Mouse (Mus musculus): ENCODE measurements around the gene Eef2k. TPM values are rescaled to one million over a fixed set of nuclear protein-coding genes. Genes with fewer than 3 reads are reported as not detected.
A peak's percentile ranks its signal among the peaks of the same experiment; 100 is the strongest.
"Not testable (repeated sequence)": the region's sequence is repeated elsewhere in the genome, so short reads cannot be mapped to it uniquely, and the experiment has no call there.

Eef2k gene
- polyA plus RNA-seq, 1 experiment from 2014 or later, result 32.2 TPM

GRCm38 (mm10) chr7:120880770-120881169 is 38.1 kb downstream of the Eef2k start:
- Histone ChIP-seq H3K36me3 (ENCODE audit: inconsistent target) (0 out of 2 replicates have a peak, but pooled peaks cover 5% of the 10 kb centered on the region), H3K4me3 (ENCODE audit: inconsistent target) (no peak overlapping the region), H3K27ac (no peak overlapping the region), H3K79me2 (ENCODE audit: inconsistent target) (no peaks in the 10 kb centered on the region)
- WGBS (ENCODE audit: missing documents), result 97% methylated on average over 4 of the region's 4 CpGs

DNA sequence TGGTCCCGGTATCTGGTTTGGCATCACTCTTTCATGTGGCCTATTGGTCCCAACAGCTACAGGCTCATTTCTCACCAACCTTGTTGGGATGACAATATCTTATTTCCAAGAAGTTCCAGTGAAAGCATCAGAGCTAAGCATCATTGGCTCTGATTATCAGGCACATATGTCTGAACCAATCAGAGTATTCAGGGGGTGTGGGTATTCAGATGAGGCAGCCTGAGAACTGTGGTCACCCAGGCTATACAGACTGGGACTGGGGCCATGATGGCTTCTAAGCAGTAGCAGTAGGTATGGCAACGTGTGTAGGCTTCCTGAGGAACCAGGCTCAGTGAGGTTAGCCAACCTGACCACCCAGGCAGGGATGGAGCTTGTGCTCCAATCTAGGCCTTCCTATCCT is 38.8 kb downstream of the Eef2k start:
- Histone ChIP-seq H3K27ac (no peak overlapping the region), H3K79me2 (ENCODE audit: inconsistent target) (no peaks in the 10 kb centered on the region), H3K4me3 (ENCODE audit: inconsistent target) (no peak overlapping the region), H3K36me3 (ENCODE audit: inconsistent target) (0 out of 2 replicates have a peak, but pooled peaks cover 10% of the 10 kb centered on the region)
- WGBS (ENCODE audit: missing documents), result 79% methylated on average over 2 of the region's 2 CpGs

DNA sequence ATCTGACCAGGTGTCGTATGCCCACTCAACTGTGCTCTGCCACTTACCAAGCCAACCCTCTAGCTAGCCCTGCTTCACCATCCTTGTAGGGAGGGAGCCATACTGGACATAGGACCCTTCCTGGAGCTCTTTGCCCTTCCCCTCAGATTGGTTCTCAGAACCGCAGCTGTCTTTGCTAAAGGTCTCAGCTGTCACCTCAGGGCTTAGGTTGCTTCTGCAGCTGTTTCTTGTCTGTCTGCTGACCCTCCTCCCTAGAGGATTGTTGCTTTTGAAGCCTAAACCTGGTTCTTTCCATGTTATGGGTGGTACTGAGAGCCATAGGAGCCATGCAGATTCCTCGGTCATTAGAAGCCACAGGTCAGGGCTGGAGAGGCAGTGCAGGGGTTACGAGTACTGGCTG is 40.0 kb downstream of the Eef2k start:
- H3K36me3 ChIP-seq (ENCODE audit: inconsistent target), result 0 out of 2 replicates have a peak, but pooled peaks cover 10% of the 10 kb centered on the region
- WGBS (ENCODE audit: missing documents), result 88% methylated on average over 4 of the region's 4 CpGs
- H3K79me2 ChIP-seq (ENCODE audit: inconsistent target), result no peaks in the 10 kb centered on the region
- no peak overlapping the region for H3K27ac ChIP-seq
- H3K4me3 ChIP-seq (ENCODE audit: inconsistent target), result no peak overlapping the region

GRCm38 (mm10) chr7:120883523-120884290 is 41.1 kb downstream of the Eef2k start:
- no peaks in the 10 kb centered on the region for H3K79me2 ChIP-seq (ENCODE audit: inconsistent target)
- H3K27ac ChIP-seq, result peak overlapping the region; percentile 31
- WGBS (ENCODE audit: missing documents), result 41% methylated on average over 4 of the region's 4 CpGs
- H3K4me3 ChIP-seq (ENCODE audit: inconsistent target), result no peak overlapping the region
- H3K36me3 ChIP-seq (ENCODE audit: inconsistent target), result 0 out of 2 replicates have a peak, but pooled peaks cover 10% of the 10 kb centered on the region

DNA sequence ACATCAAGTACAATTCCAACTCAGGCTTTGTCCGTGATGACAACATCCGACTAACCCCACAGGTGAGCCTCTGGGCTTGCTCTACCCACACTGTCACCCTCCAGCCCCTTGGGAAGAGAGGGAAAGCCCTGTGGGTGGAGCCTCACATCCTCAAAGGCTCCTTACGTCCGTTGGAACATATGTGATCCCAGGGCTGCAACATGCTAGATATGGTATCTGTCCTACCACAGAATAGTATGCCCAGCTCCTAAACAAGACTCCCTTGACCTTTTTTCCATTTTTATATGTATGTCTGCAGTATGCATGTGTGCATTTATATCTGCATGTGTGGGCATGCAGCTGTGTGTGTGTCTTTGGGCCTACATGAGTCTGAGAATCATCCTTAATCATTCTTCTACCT is 42.1 kb downstream of the Eef2k start:
- 94% methylated on average over 4 of the region's 4 CpGs for WGBS (ENCODE audit: missing documents)
- no peak overlapping the region for H3K27ac ChIP-seq
- H3K79me2 ChIP-seq (ENCODE audit: inconsistent target), result no peaks in the 10 kb centered on the region
- no peak overlapping the region for H3K4me3 ChIP-seq (ENCODE audit: inconsistent target)
- H3K36me3 ChIP-seq (ENCODE audit: inconsistent target), result peaks cover 18% of the 10 kb centered on the region; the same call in 1 of the 2 replicates

DNA sequence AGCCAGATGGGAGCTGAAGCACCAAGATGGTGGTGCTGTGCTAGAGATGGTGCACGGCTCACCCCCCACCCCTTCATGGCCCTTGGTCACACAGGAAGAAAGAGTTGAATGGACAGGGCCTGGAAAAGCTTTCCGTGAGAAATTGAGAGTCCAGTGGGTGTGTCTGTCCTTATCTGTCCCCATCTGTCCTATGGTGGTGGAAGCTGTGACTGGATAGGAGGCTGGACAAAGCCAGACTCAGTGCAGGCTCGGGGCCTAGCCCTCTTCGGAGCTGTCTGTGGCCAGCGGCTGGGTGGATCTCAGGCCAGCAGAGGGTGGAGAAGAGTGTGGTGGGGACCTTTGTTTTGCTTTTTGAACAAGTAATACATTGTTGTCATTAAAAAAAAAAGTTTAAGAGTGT is 50.5 kb downstream of the Eef2k start:
- H3K36me3 ChIP-seq (ENCODE audit: inconsistent target), result peaks cover 10% of the 10 kb centered on the region; the same call in 1 of the 2 replicates
- H3K79me2 ChIP-seq (ENCODE audit: inconsistent target), result no peaks in the 10 kb centered on the region
- H3K27ac ChIP-seq, result no peak overlapping the region
- 98% methylated on average over 5 of the region's 5 CpGs for WGBS (ENCODE audit: missing documents)
- no peak overlapping the region for H3K4me3 ChIP-seq (ENCODE audit: inconsistent target)

GRCm38 (mm10) chr7:120897054-120897453 is 54.4 kb downstream of the Eef2k start:
- Histone ChIP-seq H3K4me3 (ENCODE audit: inconsistent target) (no peak overlapping the region), H3K36me3 (ENCODE audit: inconsistent target) (no peaks in the 10 kb centered on the region; the same call in 1 of the 2 replicates), H3K27ac (no peak overlapping the region), H3K79me2 (ENCODE audit: inconsistent target) (no peaks in the 10 kb centered on the region)
- WGBS (ENCODE audit: missing documents), result 91% methylated on average over 7 of the region's 7 CpGs

- Histone ChIP-seq H3K36me3 (ENCODE audit: inconsistent target) (no peaks in the 10 kb centered on the region; the same call in 1 of the 2 replicates), H3K4me3 (ENCODE audit: inconsistent target) (no peak overlapping the region), H3K27ac (no peak overlapping the region), H3K79me2 (ENCODE audit: inconsistent target) (no peaks in the 10 kb centered on the region)
- WGBS (ENCODE audit: missing documents), result 99% methylated on average over 9 of the region's 9 CpGs
Observed at GRCm38 (mm10) chr7:120897711-120898335, 55.2 kb downstream of the Eef2k start.

GRCm38 (mm10) chr7:120900191-120900590 is 57.6 kb downstream of the Eef2k start:
- no peaks in the 10 kb centered on the region for H3K79me2 ChIP-seq (ENCODE audit: inconsistent target)
- 0 out of 2 replicates have a peak, but pooled peaks cover 4% of the 10 kb centered on the region for H3K36me3 ChIP-seq (ENCODE audit: inconsistent target)
- WGBS (ENCODE audit: missing documents), result 89% methylated on average over 4 of the region's 4 CpGs
- no peak overlapping the region for H3K27ac ChIP-seq
- no peak overlapping the region for H3K4me3 ChIP-seq (ENCODE audit: inconsistent target)

DNA sequence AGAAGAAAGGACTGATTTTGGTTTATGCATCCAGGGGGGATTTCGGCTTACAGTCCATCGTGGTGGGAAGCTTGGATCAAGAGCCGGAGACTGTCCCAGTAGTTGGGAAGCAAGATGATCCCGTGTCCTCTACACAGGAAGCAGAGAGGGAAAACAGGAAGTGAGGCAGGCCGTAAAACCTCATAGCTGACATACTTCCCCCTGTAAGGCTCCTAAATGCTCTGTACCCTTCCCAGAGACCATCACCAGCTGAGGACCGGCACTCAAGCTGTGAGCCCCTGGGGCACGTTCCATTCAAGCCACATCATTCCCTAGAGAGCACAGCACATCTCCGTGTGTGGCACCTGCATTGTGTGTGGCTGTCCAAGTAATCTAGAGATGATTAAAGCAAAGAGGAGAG is 59.1 kb downstream of the Eef2k start:
- Histone ChIP-seq H3K4me3 (ENCODE audit: inconsistent target) (no peak overlapping the region), H3K79me2 (ENCODE audit: inconsistent target) (no peaks in the 10 kb centered on the region), H3K27ac (no peak overlapping the region), H3K36me3 (ENCODE audit: inconsistent target) (0 out of 2 replicates have a peak, but pooled peaks cover 4% of the 10 kb centered on the region)
- 51% methylated on average over 8 of the region's 8 CpGs for WGBS (ENCODE audit: missing documents)

DNA sequence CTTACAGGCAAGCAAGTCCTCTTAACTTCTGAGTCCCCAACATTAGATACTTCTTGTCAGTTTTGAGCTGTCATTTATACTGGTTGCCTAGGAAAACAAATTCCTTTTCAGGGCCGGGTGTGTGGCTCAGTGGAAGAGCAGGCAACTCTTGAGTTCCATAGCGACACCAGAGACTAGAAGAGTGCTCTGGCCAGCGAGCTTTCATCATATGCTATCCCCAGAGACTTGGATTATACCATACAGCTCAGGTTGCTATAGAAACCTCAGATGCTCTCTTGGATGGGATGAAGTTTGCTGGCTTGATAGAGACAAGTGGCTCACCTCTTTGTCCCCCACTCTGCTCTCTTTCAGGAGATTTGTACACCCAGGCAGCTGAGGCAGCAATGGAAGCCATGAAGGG is 60.3 kb downstream of the Eef2k start:
- 0 out of 2 replicates have a peak, but pooled peaks cover 4% of the 10 kb centered on the region for H3K36me3 ChIP-seq (ENCODE audit: inconsistent target)

GRCm38 (mm10) chr7:120910172-120910571 is 67.5 kb downstream of the Eef2k start:
- not testable (repeated sequence) for H3K4me3 ChIP-seq (ENCODE audit: inconsistent target); H3K27ac ChIP-seq; H3K79me2 ChIP-seq (ENCODE audit: inconsistent target); H3K36me3 ChIP-seq (ENCODE audit: inconsistent target)
- WGBS (ENCODE audit: missing documents), result 79% methylated on average over 2 of the region's 3 CpGs

More for the DNA sequence above, 60.3 kb downstream of the Eef2k start:
- Histone ChIP-seq H3K27ac (no peak overlapping the region), H3K79me2 (ENCODE audit: inconsistent target) (no peaks in the 10 kb centered on the region), H3K4me3 (ENCODE audit: inconsistent target) (no peak overlapping the region)
- WGBS (ENCODE audit: missing documents), result 92% methylated on average over 2 of the region's 3 CpGs

- H3K4me3 ChIP-seq (ENCODE audit: inconsistent target); H3K27ac ChIP-seq; H3K36me3 ChIP-seq (ENCODE audit: inconsistent target); H3K79me2 ChIP-seq (ENCODE audit: inconsistent target): not testable (repeated sequence)
- 96% methylated on average over 5 of the region's 6 CpGs for WGBS (ENCODE audit: missing documents)
Observed at GRCm38 (mm10) chr7:120911268-120911667, 68.6 kb downstream of the Eef2k start.

- Histone ChIP-seq H3K79me2 (ENCODE audit: inconsistent target) (peaks cover 1% of the 10 kb centered on the region; the same call in 1 of the 2 replicates), H3K4me3 (ENCODE audit: inconsistent target) (no peak overlapping the region), H3K36me3 (ENCODE audit: inconsistent target) (no peaks in the 10 kb centered on the region), H3K27ac (no peak overlapping the region)
- 36% methylated on average over 1 of the region's 1 CpGs for WGBS (ENCODE audit: missing documents)
Observed at GRCm38 (mm10) chr7:120913332-120913731, 70.7 kb downstream of the Eef2k start.

- Histone ChIP-seq H3K27ac (no peak overlapping the region), H3K4me3 (ENCODE audit: inconsistent target) (no peak overlapping the region), H3K36me3 (ENCODE audit: inconsistent target) (no peaks in the 10 kb centered on the region), H3K79me2 (ENCODE audit: inconsistent target) (peaks cover 32% of the 10 kb centered on the region)
- 78% methylated on average over 11 of the region's 11 CpGs for WGBS (ENCODE audit: missing documents)
Observed at GRCm38 (mm10) chr7:120916262-120916875, 73.7 kb downstream of the Eef2k start.
